Mouse (Mus musculus) liver, adult 2 months (tissue): ENCODE measurements around the gene Sla2. TPM values are rescaled to one million over a fixed set of nuclear protein-coding genes. Genes with fewer than 3 reads are reported as not detected.
"Not testable (repeated sequence)": the region's sequence is repeated elsewhere in the genome, so short reads cannot be mapped to it uniquely, and the experiment has no call there.

ENCODE experiments used
- DNase-seq: peaks from one replicate; pipeline ENCODE4 v3.0.0-alpha.2; 2011; ENCODE audit warnings: low read depth, low spot score; ENCODE audit errors: extremely low read depth
- H3K27ac ChIP-seq: fragments of 200-500 bp; replicated peaks from 2 replicates; pipeline ENCODE4 v1.5.1; 2012; ENCODE audit warnings: low read depth, mild to moderate bottlenecking, control low read depth, inconsistent platforms, low read length; ENCODE audit not compliant: insufficient read depth
- H3K27me3 ChIP-seq: fragments of 200-500 bp; 2 replicates; pipeline ENCODE4 v1.6.1; 2012; ENCODE audit warnings: mild to moderate bottlenecking, moderate library complexity, low read length, inconsistent platforms; ENCODE audit not compliant: control insufficient read depth, insufficient read depth
- H3K36me3 ChIP-seq: fragments of 200-500 bp; 2 replicates; pipeline ENCODE4 v1.6.1; 2012; ENCODE audit warnings: low read length, inconsistent platforms; ENCODE audit not compliant: control insufficient read depth, insufficient read depth
- H3K4me1 ChIP-seq: fragments of 200-500 bp; 2 replicates; pipeline ENCODE4 v1.6.1; 2011; ENCODE audit warnings: low read length; ENCODE audit not compliant: control insufficient read depth, insufficient read depth
- H3K4me3 ChIP-seq: fragments of 200-500 bp; 2 replicates; pipeline ENCODE4 v1.5.1; 2011; ENCODE audit warnings: low read depth, mild to moderate bottlenecking, control low read depth, low read length, moderate library complexity; ENCODE audit not compliant: insufficient read depth
- H3K79me2 ChIP-seq: fragments of 200-500 bp; 2 replicates; pipeline ENCODE4 v1.6.1; 2012; ENCODE audit warnings: inconsistent platforms, mild to moderate bottlenecking, low read length, moderate library complexity; ENCODE audit not compliant: control insufficient read depth, insufficient read depth
- H3K9ac ChIP-seq: fragments of 200-500 bp; 2 replicates; pipeline ENCODE4 v1.6.1; 2012; ENCODE audit warnings: low read depth, mild to moderate bottlenecking, control low read depth, inconsistent platforms, low read length
- CTCF ChIP-seq: fragments of 200-500 bp; IDR thresholded peaks from 2 replicates; pipeline ENCODE4 v1.5.1; 2011; ENCODE audit warnings: low read depth, low read length, control low read depth
- POLR2A ChIP-seq: fragments of 200-500 bp; IDR thresholded peaks from 2 replicates; pipeline ENCODE4 v1.6.1; 2011; ENCODE audit warnings: low read length, control low read depth; ENCODE audit not compliant: insufficient read depth; ENCODE audit errors: extremely low read depth
- WGBS: fragments of 180-500 bp; shearing (Covaris S2); methylation state at CpG from one replicate; pipeline ENCODE4 v1.1.7; 2018; 5-methylcytosine and 5-hydroxymethylcytosine counted together
- polyA plus RNA-seq: library from polyadenylated mRNA; depleted of rRNA; stranded (reverse); fragments of >200 nt; gene quantifications from 2 replicates; pipeline ENCODE4 v1.2.3, GENCODE M21; 2012
- total RNA-seq: library from RNA; depleted of rRNA; stranded (reverse); fragments of >200 nt; gene quantifications from 2 replicates; pipeline ENCODE4 v1.2.3, GENCODE M21; 2014

The Sla2 gene
- total and polyA plus RNA-seq, 2 experiments = 0.09 to 0.20 TPM

GRCm38 (mm10) chr2:156928606-156929005 lies 41.6 kb upstream of the Sla2 start:
- Histone ChIP-seq H3K27me3 (no peaks in the 10 kb centered on the region), H3K79me2 (no peaks in the 10 kb centered on the region), H3K36me3 (peaks cover 19% of the 10 kb centered on the region; the same call in 1 of the 2 replicates), H3K9ac (no peak overlapping the region), H3K4me1 (no peaks in the 10 kb centered on the region), H3K27ac (no peak overlapping the region), H3K4me3 (no peak overlapping the region)
- 95% methylated on average over 6 of the region's 6 CpGs for WGBS
- TF ChIP-seq CTCF (no peak), POLR2A (no peak)
- no peak for DNase-seq

DNA sequence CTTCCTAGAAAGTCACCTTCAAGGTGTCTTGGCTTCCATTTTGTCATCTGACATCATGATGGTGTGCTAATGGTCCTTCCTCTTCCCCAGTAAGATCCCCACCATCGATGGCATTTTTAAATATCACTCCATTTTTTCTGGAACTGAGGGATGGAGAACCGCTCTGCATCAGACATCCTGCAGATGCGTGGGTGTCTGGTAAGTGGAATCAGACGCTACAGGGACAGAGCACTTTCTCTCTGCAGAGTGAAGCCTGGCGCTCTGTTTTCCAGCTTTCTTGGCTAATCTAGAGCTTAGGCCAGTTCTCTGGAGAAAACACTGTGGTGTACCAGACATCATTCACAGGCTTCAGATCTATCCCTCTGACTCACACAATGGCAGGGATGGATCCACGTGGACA lies 40.7 kb upstream of the Sla2 start:
- H3K9ac ChIP-seq = no peak overlapping the region
- H3K4me1 ChIP-seq = no peaks in the 10 kb centered on the region
- peaks cover 19% of the 10 kb centered on the region; the same call in 1 of the 2 replicates for H3K36me3 ChIP-seq
- H3K4me3 ChIP-seq = no peak overlapping the region
- no peak for DNase-seq
- WGBS = 93% methylated on average over 6 of the region's 6 CpGs
- no peaks in the 10 kb centered on the region for H3K27me3 ChIP-seq
- no peaks in the 10 kb centered on the region for H3K79me2 ChIP-seq
- TF ChIP-seq CTCF = no peak
- TF ChIP-seq POLR2A = no peak
- H3K27ac ChIP-seq = no peak overlapping the region

DNA sequence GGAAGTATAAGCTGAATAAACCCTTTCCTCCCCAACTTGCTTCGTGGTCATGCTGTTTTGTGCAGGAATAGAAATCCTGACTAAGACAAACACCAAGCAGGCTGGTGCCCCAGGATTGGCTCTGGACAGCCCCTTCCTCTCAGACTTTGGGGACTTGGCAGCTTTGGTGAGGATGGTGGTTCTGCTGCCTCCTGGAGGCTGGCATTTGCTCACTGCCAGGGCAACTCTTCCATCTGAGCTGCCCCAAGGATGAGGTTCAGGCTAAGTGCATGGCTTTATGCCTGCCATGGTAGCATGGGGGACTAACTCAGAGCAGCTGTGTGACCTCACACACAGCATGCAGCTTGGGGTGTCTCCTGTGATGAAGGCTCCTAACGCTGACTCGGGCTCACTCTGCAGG lies 38.6 kb upstream of the Sla2 start:
- not testable (repeated sequence) for DNase-seq, H3K9ac ChIP-seq, H3K36me3 ChIP-seq, H3K27ac ChIP-seq, H3K27me3 ChIP-seq, H3K79me2 ChIP-seq, H3K4me3 ChIP-seq, H3K4me1 ChIP-seq
- WGBS = 85% methylated on average over 3 of the region's 3 CpGs

GRCm38 (mm10) chr2:156925075-156925474 lies 38.1 kb upstream of the Sla2 start:
- H3K27me3 ChIP-seq, H3K27ac ChIP-seq, H3K4me3 ChIP-seq, H3K79me2 ChIP-seq, DNase-seq, H3K36me3 ChIP-seq, H3K9ac ChIP-seq, H3K4me1 ChIP-seq: not testable (repeated sequence)
- 98% methylated on average over 4 of the region's 4 CpGs for WGBS

DNA sequence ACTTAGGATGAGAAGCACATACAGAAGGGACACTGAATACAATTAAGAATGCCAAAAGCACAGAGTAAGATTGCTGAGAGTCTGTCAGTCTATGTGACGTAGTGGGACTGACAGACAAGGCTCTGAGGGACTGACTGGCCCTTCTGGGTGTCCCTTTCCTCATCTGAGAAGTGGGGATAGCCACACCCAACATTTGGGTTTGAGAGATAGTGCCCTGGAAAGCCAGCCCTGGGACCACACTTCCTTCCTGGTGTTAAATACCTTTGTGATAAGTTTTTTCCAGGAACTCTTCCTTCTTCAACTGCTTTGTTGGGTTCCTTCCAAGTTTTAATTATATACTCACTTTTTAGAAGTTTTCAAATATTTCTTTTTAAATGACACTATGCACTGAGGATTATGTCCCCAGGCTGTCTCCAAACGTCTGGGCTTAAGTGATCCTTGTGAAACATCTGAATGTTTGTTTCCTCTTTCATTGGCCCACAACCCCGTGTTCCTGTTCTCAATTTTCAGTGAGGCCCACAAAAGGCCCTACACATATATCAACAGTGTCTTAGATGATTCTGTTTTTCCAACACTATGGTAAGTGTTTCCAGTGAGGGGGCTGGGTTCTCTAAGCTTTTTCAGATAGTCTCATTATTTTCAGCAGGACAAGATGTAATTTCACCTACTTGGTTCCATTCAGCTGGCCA lies 37.4 kb upstream of the Sla2 start:
- H3K4me1 ChIP-seq = no peaks in the 10 kb centered on the region
- WGBS = 57% methylated on average over 3 of the region's 3 CpGs
- TF ChIP-seq POLR2A = no peak
- no peaks in the 10 kb centered on the region for H3K79me2 ChIP-seq
- no peak overlapping the region for H3K4me3 ChIP-seq
- DNase-seq = no peak
- H3K27me3 ChIP-seq = no peaks in the 10 kb centered on the region
- no peak overlapping the region for H3K9ac ChIP-seq
- no peak overlapping the region for H3K27ac ChIP-seq
- peaks cover 5% of the 10 kb centered on the region; the same call in 1 of the 2 replicates for H3K36me3 ChIP-seq

- TF ChIP-seq POLR2A (no peak), CTCF (no peak)
- WGBS = 84% methylated on average over 5 of the region's 5 CpGs
- Histone ChIP-seq H3K4me3 (no peak overlapping the region), H3K27ac (no peak overlapping the region), H3K79me2 (no peaks in the 10 kb centered on the region), H3K36me3 (peaks cover 2% of the 10 kb centered on the region; the same call in 1 of the 2 replicates), H3K27me3 (no peaks in the 10 kb centered on the region), H3K9ac (no peak overlapping the region), H3K4me1 (no peaks in the 10 kb centered on the region)
- DNase-seq = no peak
These were observed 36.1 kb upstream of the Sla2 start for GRCm38 (mm10) chr2:156923057-156923456.
